ENCODE assay signal across 13 mouse cellular contexts in genomic region chr16:34920868-34921267, GRCm38 (mm10).
DNase-seq lines count a peak whose midpoint lies in the region; ATAC-seq and TF ChIP-seq lines count a peak whose summit lies in the region.
"Had no signal": no experiment of that assay in that cellular context is flagged by ENCODE, and none has a peak within 500 bp of the region (broad histone marks: within the 10 kb centered on the region; RNA-seq: fewer than 3 reads in every experiment).

No protein-coding gene starts in this region.

- H3K36me3 ChIP-seq in kidney, embryonic 16.5 days (ENCODE audit: insufficient read depth, low read length), result no peaks in the 10 kb centered on the region
- H3K36me3 ChIP-seq in testis, adult 2 months (ENCODE audit: control insufficient read depth, insufficient read depth, low read length), result no peaks in the 10 kb centered on the region
- no peaks in the 10 kb centered on the region for H3K36me3 ChIP-seq in stomach, postnatal 0 days (ENCODE audit: control insufficient read depth, insufficient read depth, low read length)
- H3K36me3 ChIP-seq: hindbrain, embryonic 13.5 days had no signal

- H3K4me1 ChIP-seq in kidney, embryonic 16.5 days (ENCODE audit: insufficient read depth, low read length), result peaks cover 60% of the 10 kb centered on the region
- no peaks in the 10 kb centered on the region for H3K4me1 ChIP-seq in testis, adult 2 months (ENCODE audit: control insufficient read depth, insufficient read depth, low read length)
- H3K4me1 ChIP-seq in stomach, postnatal 0 days (replicated peaks; ENCODE audit: control insufficient read depth, insufficient read depth), result no peaks in the 10 kb centered on the region; the same call in 1 of the 2 replicates

- intact Hi-C loops in gastrocnemius, adult 2 months (cut with DNase I), result loop anchor here (1.0 to 2.0 kb wide), 2 partner anchors 38 to 46 kb away; no protein-coding TSS in a partner anchor

- peak overlapping the region; percentile 49 for H3K4me2 ChIP-seq in kidney, embryonic 16.5 days (replicated peaks; ENCODE audit: low read depth, low read length)
- H3K4me2 ChIP-seq in stomach, postnatal 0 days (replicated peaks; ENCODE audit: low read depth), result peak overlapping the region; percentile 58
- H3K4me2 ChIP-seq: hindbrain, embryonic 13.5 days; midbrain, embryonic 11.5 days had no signal

- no peak for ATAC-seq in kidney, embryonic 16.5 days (ENCODE audit: low FRiP score, low TSS enrichment)
- peak; percentile 6; the same call in 1 of the 2 replicates for ATAC-seq in stomach, postnatal 0 days (ENCODE audit: low FRiP score, low TSS enrichment)
- ATAC-seq: forebrain, embryonic 16.5 days had no signal

- H3K4me3 ChIP-seq in gastrocnemius, adult 2 months, result peak overlapping the region; percentile 39; the same call in 1 of the 2 replicates
- H3K4me3 ChIP-seq in kidney, embryonic 16.5 days (ENCODE audit: low read length), result peak overlapping the region; percentile 2; the same call in 1 of the 2 replicates
- H3K4me3 ChIP-seq in testis, adult 2 months (ENCODE audit: control insufficient read depth, low read depth, low read length), result no peak overlapping the region
- peak overlapping the region; percentile 50 for H3K4me3 ChIP-seq in stomach, postnatal 0 days (ENCODE audit: low read depth, low read length)
- H3K4me3 ChIP-seq: hindbrain, embryonic 13.5 days had no signal

- DNase-seq in gastrocnemius, adult 2 months, result no peak
- no peak for DNase-seq in gastrocnemius, postnatal 4 days (ENCODE audit: low spot score in 2 of 2)
- no peak for DNase-seq in kidney, postnatal 36 days
- no peak for DNase-seq in testis, postnatal 14 days (ENCODE audit: low spot score)
- no peak for DNase-seq in stomach, postnatal 0 days (ENCODE audit: low spot score)
- DNase-seq in right cerebral cortex, postnatal 36 days (ENCODE audit: low spot score in 2 of 2), result no peak
- DNase-seq: gastrocnemius, postnatal 36 days; thymus, postnatal 14 days had no signal

- H3K9me3 ChIP-seq in kidney, embryonic 16.5 days (ENCODE audit: low read length), result no peaks in the 10 kb centered on the region
- H3K9me3 ChIP-seq in stomach, postnatal 0 days (ENCODE audit: control insufficient read depth, low read length), result no peaks in the 10 kb centered on the region
- H3K9me3 ChIP-seq: hindbrain, embryonic 13.5 days had no signal

- peak overlapping the region; percentile 43 for H3K9ac ChIP-seq in kidney, embryonic 16.5 days (replicated peaks; ENCODE audit: low read length)
- H3K9ac ChIP-seq in stomach, postnatal 0 days (ENCODE audit: low read length), result peak overlapping the region; percentile 48
- H3K9ac ChIP-seq: hindbrain, embryonic 13.5 days had no signal

- no peak for TF ChIP-seq POLR2A in testis, adult 2 months (IDR thresholded peaks at IDR 0.05; ENCODE audit: control insufficient read depth, low read depth, low read length)

- TF ChIP-seq CTCF in gastrocnemius, adult 2 months (IDR thresholded peaks at IDR 0.05), result no peak
- TF ChIP-seq CTCF in testis, adult 2 months (IDR thresholded peaks at IDR 0.05; ENCODE audit: control insufficient read depth, insufficient read depth, insufficient replicate concordance, low read depth, low read length), result no peak
- TF ChIP-seq CTCF in stomach, postnatal 0 days (IDR thresholded peaks at IDR 0.05; ENCODE audit: low read depth), result no peak

- H3K27me3 ChIP-seq in kidney, embryonic 16.5 days (ENCODE audit: insufficient read depth, low read length), result no peaks in the 10 kb centered on the region
- H3K27me3 ChIP-seq in testis, adult 2 months (ENCODE audit: control insufficient read depth, insufficient read depth, low read length), result no peaks in the 10 kb centered on the region
- no peaks in the 10 kb centered on the region for H3K27me3 ChIP-seq in stomach, postnatal 0 days (ENCODE audit: control insufficient read depth, insufficient read depth, low read length)

- 61% methylated on average over 8 of the region's 8 CpGs for WGBS in kidney, embryonic 16.5 days
- WGBS in stomach, postnatal 0 days, result 29% methylated on average over 8 of the region's 8 CpGs

- peak overlapping the region; percentile 79 for H3K27ac ChIP-seq in gastrocnemius, adult 2 months
- peak overlapping the region; percentile 90 for H3K27ac ChIP-seq in kidney, embryonic 16.5 days (ENCODE audit: low read length)
- peak overlapping the region; percentile 71 for H3K27ac ChIP-seq in testis, adult 2 months (ENCODE audit: control insufficient read depth, insufficient read depth, low read depth, low read length)
- peak overlapping the region; percentile 92 for H3K27ac ChIP-seq in stomach, postnatal 0 days (replicated peaks)
- H3K27ac ChIP-seq: hindbrain, embryonic 13.5 days had no signal

- TF ChIP-seq EP300 in stomach, postnatal 0 days (optimal IDR thresholded peaks at IDR 0.05), result no peak
